In the genomic region with DNA sequence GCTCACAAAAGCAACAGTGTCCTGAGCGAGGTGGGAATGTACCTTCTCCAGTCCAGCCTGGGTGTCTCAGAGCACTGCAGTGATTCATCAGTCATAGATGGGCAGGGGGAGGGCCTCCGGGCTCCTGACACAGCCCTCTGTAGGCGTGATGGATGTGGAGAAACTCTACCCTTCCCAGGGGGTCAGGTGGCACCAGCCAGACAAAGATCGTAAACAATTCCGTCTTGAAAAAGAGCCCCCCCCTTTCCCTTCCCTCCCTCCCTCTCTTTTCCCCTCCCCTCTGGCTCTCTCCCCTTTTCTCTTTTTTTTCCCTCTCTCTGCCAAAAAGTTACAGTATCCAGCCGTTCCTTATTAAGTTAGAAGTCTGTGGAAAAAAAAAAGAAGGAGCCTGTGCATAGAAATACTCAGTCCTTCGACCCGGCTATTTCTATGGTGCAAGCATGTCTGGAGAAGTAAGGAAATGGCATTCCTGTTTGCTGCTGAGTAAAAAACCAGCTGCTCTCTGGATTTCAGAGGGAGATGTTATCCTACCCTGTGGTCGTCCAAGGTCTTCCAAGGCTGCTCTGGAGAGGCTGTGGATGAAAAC, we compare ENCODE assay signal across 8 mouse cellular contexts. TPM values are rescaled to one million over a fixed set of nuclear protein-coding genes. Genes with fewer than 3 reads are reported as not detected.
DNase-seq lines count a peak whose midpoint lies in the region; ATAC-seq and TF ChIP-seq lines count a peak whose summit lies in the region.

No protein-coding gene starts in this region.

- no peaks in the 10 kb centered on the region for H3K27me3 ChIP-seq in liver, adult 2 months (ENCODE audit: control insufficient read depth, insufficient read depth, low read length)
- H3K27me3 ChIP-seq in liver, postnatal 0 days (ENCODE audit: insufficient read depth, low read length) = no peaks in the 10 kb centered on the region
- no peaks in the 10 kb centered on the region for H3K27me3 ChIP-seq in embryonic facial prominence, embryonic 14.5 days (replicated peaks; ENCODE audit: control insufficient read depth, insufficient read depth, low read length)
- no peaks in the 10 kb centered on the region for H3K27me3 ChIP-seq in intestine, embryonic 14.5 days (replicated peaks; ENCODE audit: control insufficient read depth, insufficient read depth, low read length)

- TF ChIP-seq CTCF in liver, adult 2 months (IDR thresholded peaks at IDR 0.05; ENCODE audit: low read depth, low read length) = no peak
- no peak for TF ChIP-seq CTCF in liver, postnatal 0 days (IDR thresholded peaks at IDR 0.05; ENCODE audit: low read depth)
- TF ChIP-seq CTCF in layer of hippocampus, adult 2 months (conservative IDR thresholded peaks at IDR 0.05) = no peak

- no peaks in the 10 kb centered on the region for H3K36me3 ChIP-seq in liver, adult 2 months (ENCODE audit: control insufficient read depth, insufficient read depth, low read length)
- no peaks in the 10 kb centered on the region for H3K36me3 ChIP-seq in liver, postnatal 0 days (replicated peaks; ENCODE audit: insufficient read depth, low read length)
- no peaks in the 10 kb centered on the region for H3K36me3 ChIP-seq in embryonic facial prominence, embryonic 14.5 days (ENCODE audit: control insufficient read depth, insufficient read depth, low read length)
- no peaks in the 10 kb centered on the region for H3K36me3 ChIP-seq in intestine, embryonic 14.5 days (ENCODE audit: control insufficient read depth, insufficient read depth, low read length)

- peak; percentile 6 for DNase-seq in liver, adult 2 months (ENCODE audit: extremely low read depth, low read depth, low spot score)
- no peak for DNase-seq in liver, postnatal 0 days
- DNase-seq in embryonic facial prominence, embryonic 14.5 days (ENCODE audit: low spot score) = peak; percentile 94
- no peak for DNase-seq in intestine, embryonic 14.5 days (ENCODE audit: low spot score)
- peak; percentile 28 for DNase-seq in ovary, postnatal 36 days (ENCODE audit: low spot score)
- DNase-seq in layer of hippocampus, adult 2 months (ENCODE audit: low spot score in 2 of 2) = no peak
- no peak for DNase-seq in cerebellum, adult 11-12 months
- DNase-seq in thymus, postnatal 25 days = no peak

- H3K79me2 ChIP-seq in liver, adult 2 months (ENCODE audit: control insufficient read depth, insufficient read depth, low read length) = no peaks in the 10 kb centered on the region

- TF ChIP-seq POLR2A in liver, adult 2 months (IDR thresholded peaks at IDR 0.05; ENCODE audit: extremely low read depth, insufficient read depth, low read length) = no peak

- no peaks in the 10 kb centered on the region for H3K9me3 ChIP-seq in liver, postnatal 0 days (ENCODE audit: low read length)
- no peaks in the 10 kb centered on the region for H3K9me3 ChIP-seq in embryonic facial prominence, embryonic 14.5 days (ENCODE audit: control insufficient read depth, low read length)
- 0 out of 2 replicates have a peak, but pooled peaks cover 4% of the 10 kb centered on the region for H3K9me3 ChIP-seq in intestine, embryonic 14.5 days (ENCODE audit: control insufficient read depth, low read length)

- H3K4me2 ChIP-seq in liver, postnatal 0 days (ENCODE audit: low read depth, low read length) = no peak overlapping the region
- H3K4me2 ChIP-seq in embryonic facial prominence, embryonic 14.5 days (ENCODE audit: low read depth, low read length) = peak overlapping the region; percentile 31
- peak overlapping the region; percentile 26 for H3K4me2 ChIP-seq in intestine, embryonic 14.5 days (ENCODE audit: low read length)

- H3K27ac ChIP-seq in liver, adult 2 months (replicated peaks; ENCODE audit: insufficient read depth, low read depth, low read length) = no peak overlapping the region
- no peak overlapping the region for H3K27ac ChIP-seq in liver, postnatal 0 days (ENCODE audit: low read depth)
- H3K27ac ChIP-seq in embryonic facial prominence, embryonic 14.5 days (replicated peaks; ENCODE audit: low read depth, low read length) = peak overlapping the region; percentile 87
- H3K27ac ChIP-seq in intestine, embryonic 14.5 days (ENCODE audit: low read depth) = peak overlapping the region; percentile 92
- H3K27ac ChIP-seq in layer of hippocampus, adult 2 months = no peak overlapping the region

- no peak for ATAC-seq in liver, postnatal 0 days
- ATAC-seq in embryonic facial prominence, embryonic 14.5 days (ENCODE audit: low read depth) = peak; percentile 85
- peak; percentile 81 for ATAC-seq in intestine, embryonic 14.5 days (replicated peaks; ENCODE audit: low FRiP score, low TSS enrichment, low read depth)

- no peak overlapping the region for H3K9ac ChIP-seq in liver, adult 2 months (ENCODE audit: low read depth, low read length)
- no peak overlapping the region for H3K9ac ChIP-seq in liver, postnatal 0 days (replicated peaks)
- H3K9ac ChIP-seq in embryonic facial prominence, embryonic 14.5 days (ENCODE audit: low read depth, low read length) = no peak overlapping the region
- no peak overlapping the region for H3K9ac ChIP-seq in intestine, embryonic 14.5 days (ENCODE audit: low read length)

- no peak overlapping the region for H3K4me3 ChIP-seq in liver, adult 2 months (ENCODE audit: insufficient read depth, low read depth, low read length)
- no peak overlapping the region for H3K4me3 ChIP-seq in liver, postnatal 0 days (ENCODE audit: low read depth, low read length)
- H3K4me3 ChIP-seq in embryonic facial prominence, embryonic 14.5 days (ENCODE audit: low read depth, low read length) = no peak overlapping the region
- H3K4me3 ChIP-seq in intestine, embryonic 14.5 days (ENCODE audit: low read depth, low read length) = no peak overlapping the region
- no peak overlapping the region for H3K4me3 ChIP-seq in layer of hippocampus, adult 2 months

- 46% methylated on average over 9 of the region's 9 CpGs for WGBS in liver, adult 2 months
- 33% methylated on average over 9 of the region's 9 CpGs for whole genome bisulfite sequencing in liver, postnatal 0 days (ENCODE audit: insufficient replicate concordance)
- 4% methylated on average over 9 of the region's 9 CpGs for WGBS in embryonic facial prominence, embryonic 14.5 days
- 9% methylated on average over 9 of the region's 9 CpGs for WGBS in intestine, embryonic 14.5 days

- no peak for TF ChIP-seq EP300 in liver, postnatal 0 days (IDR thresholded peaks at IDR 0.05; ENCODE audit: low read depth)

- no peaks in the 10 kb centered on the region for H3K4me1 ChIP-seq in liver, adult 2 months (ENCODE audit: control insufficient read depth, insufficient read depth, low read length)
- no peaks in the 10 kb centered on the region for H3K4me1 ChIP-seq in liver, postnatal 0 days (ENCODE audit: insufficient read depth)
- H3K4me1 ChIP-seq in embryonic facial prominence, embryonic 14.5 days (ENCODE audit: control insufficient read depth, insufficient read depth, low read length) = peaks cover 46% of the 10 kb centered on the region
- peaks cover 37% of the 10 kb centered on the region for H3K4me1 ChIP-seq in intestine, embryonic 14.5 days (replicated peaks; ENCODE audit: control insufficient read depth, insufficient read depth, low read length)

RNA-seq across cellular contexts. Expression of gene Gas1, which starts 49.2 kb away (rescaled TPM):
- total RNA-seq in liver, adult 2 months (2014; rRNA removed) = 13.9 and 23.2 TPM in 2 replicates
- 28.2 and 44.3 TPM in 2 replicates for polyA plus RNA-seq in liver, adult 2 months (2012; rRNA removed)
- polyA plus RNA-seq in liver, postnatal 0 days (2015; fragmentation: Nextera tagmentation; extraction: Ambion mirVana) = 3.1 and 4.0 TPM in 2 replicates
- polyA plus RNA-seq in embryonic facial prominence, embryonic 14.5 days (2014; fragmentation: Nextera tagmentation; extraction: Ambion mirVana) = 158 and 184 TPM in 2 replicates
- polyA plus RNA-seq in intestine, embryonic 14.5 days (2014; fragmentation: Nextera tagmentation; extraction: Ambion mirVana) = 116 and 120 TPM in 2 replicates
- total RNA-seq in layer of hippocampus, adult 2 months (2021) = 10 to 100 TPM in 1 of 2 experiments, 1 to 10 TPM in 1; 9.1 to 10.5 TPM

Comparison
In these comparisons a context has a peak if more than half of its experiments do, and no peak if none do; other contexts are left out.
1. DNase-seq: peak in liver, adult 2 months (single experiment), embryonic facial prominence, embryonic 14.5 days (single experiment) and ovary, postnatal 36 days (single experiment); none in liver, postnatal 0 days (single experiment), intestine, embryonic 14.5 days (single experiment), layer of hippocampus, adult 2 months (0 of 2), cerebellum, adult 11-12 months (single experiment) and thymus, postnatal 25 days (single experiment).
2. H3K27ac ChIP-seq: peak in embryonic facial prominence, embryonic 14.5 days (single experiment) and intestine, embryonic 14.5 days (single experiment); none in liver, adult 2 months (single experiment), liver, postnatal 0 days (single experiment) and layer of hippocampus, adult 2 months (single experiment).